Mouse (Mus musculus) stomach, postnatal 0 days (tissue): ENCODE results near the gene Dmrt1.
"Not testable (repeated sequence)": the region's sequence is repeated elsewhere in the genome, so short reads cannot be mapped to it uniquely, and the experiment has no call there.

Experiments
- CTCF ChIP-seq: IDR thresholded peaks from 2 replicates; pipeline ENCODE4 v1.5.1; 2016; ENCODE audit warnings: antibody characterized with exemption, low read depth, mild to moderate bottlenecking, moderate library complexity
- EP300 ChIP-seq: optimal IDR thresholded peaks from 2 replicates; pipeline ENCODE3; 2016; ENCODE audit warnings: antibody characterized with exemption

DNA sequence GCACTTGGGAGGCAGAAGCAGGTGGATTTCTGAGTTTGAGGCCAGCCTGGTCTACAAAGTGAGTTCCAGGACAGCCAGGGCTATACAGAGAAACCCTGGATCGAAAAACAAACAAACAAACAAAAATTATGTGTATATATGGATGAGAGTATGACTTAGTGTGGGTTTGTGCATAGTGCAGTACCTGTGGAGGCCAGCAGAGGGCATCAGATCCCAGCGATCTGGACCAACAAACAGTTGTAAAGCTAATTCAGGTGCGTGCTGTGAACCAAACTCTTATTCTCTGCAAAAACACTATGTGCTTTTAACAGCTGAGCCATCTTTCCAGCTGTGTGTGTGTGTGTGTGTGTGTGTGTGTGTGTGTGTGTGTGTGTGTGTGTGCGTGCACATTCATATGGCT is 29.6 kb upstream of the Dmrt1 start:
- not testable (repeated sequence) for TF ChIP-seq EP300
- peak; percentile 57 for TF ChIP-seq CTCF
